Mouse (Mus musculus) WW6 (cell line): Measurements from ENCODE around the gene Serpinb9b.
"Not testable (repeated sequence)": the region's sequence is repeated elsewhere in the genome, so short reads cannot be mapped to it uniquely, and the experiment has no call there.

Source experiments
- DNase-seq: peaks from one replicate; pipeline ENCODE4 v3.0.0-alpha.2; 2013; ENCODE audit warnings: low read depth, low spot score

Gene Serpinb9b

GRCm38 (mm10) chr13:33027244-33027643 lies at the start of gene Serpinb9b:
TSS of gene Serpinb9b (plus strand) at chr13:33027416.
- no peak for DNase-seq

GRCm38 (mm10) chr13:32982556-32983042 lies 44.6 kb upstream of the Serpinb9b start:
- DNase-seq: no peak

GRCm38 (mm10) chr13:32986256-32986655 lies 41.0 kb upstream of the Serpinb9b start:
- no peak for DNase-seq

DNA sequence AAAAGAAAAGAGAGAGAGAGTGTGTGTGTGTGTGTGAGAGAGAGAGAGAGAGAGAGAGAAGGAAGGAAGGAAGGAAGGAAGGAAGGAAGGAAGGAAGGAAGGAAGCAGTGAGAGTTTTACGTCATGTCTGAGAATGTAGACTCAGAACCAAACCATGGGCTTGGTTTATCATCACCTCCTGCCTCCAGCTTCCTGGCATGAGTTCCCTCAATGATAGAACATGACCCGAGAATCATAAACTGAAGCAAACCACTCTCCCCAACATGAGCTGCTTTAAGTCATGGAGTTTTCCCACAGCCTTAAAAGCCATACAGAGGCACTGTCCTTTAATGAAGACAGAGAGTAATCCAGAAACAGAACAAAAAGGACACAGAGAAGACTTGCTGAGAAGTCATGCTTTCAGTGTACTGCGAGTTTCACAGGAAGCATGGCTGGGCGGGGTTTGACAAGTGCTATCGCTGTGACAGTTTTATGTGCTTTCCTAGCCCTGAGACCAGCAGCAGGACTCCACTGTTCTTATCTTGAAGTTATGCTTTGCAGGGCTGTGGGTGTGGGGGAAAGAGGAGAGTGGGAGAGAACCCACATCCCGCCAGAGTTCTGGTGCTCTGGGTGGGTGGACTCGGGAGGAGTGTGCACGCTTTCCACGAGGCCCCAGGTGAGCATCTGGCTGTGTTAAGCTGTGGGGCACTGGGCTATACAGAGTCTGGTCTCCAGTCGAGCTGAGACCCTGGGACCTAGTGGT lies 33.9 kb upstream of the Serpinb9b start:
- DNase-seq: no peak

GRCm38 (mm10) chr13:32993894-32994242 lies 33.3 kb upstream of the Serpinb9b start:
- DNase-seq: no peak

DNA sequence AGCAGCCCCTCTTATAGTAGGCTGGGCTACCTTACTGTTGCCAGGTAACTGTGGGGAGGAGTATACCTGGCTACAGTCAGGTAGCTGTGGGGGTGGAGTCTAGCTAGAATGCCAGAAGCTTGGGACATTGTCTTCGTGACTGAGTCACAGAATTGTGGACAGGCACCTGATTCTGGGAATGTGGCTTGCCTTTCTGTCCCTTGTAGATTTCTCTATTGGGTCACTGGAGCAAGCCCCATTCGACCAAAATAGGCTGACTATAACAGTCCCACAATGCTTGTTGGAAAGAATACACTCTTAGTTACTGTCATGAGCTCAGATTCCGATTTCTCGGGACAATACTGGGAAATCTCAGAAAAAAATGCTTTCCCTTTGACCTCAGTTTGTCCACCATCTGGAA lies 32.2 kb upstream of the Serpinb9b start:
- no peak for DNase-seq

DNA sequence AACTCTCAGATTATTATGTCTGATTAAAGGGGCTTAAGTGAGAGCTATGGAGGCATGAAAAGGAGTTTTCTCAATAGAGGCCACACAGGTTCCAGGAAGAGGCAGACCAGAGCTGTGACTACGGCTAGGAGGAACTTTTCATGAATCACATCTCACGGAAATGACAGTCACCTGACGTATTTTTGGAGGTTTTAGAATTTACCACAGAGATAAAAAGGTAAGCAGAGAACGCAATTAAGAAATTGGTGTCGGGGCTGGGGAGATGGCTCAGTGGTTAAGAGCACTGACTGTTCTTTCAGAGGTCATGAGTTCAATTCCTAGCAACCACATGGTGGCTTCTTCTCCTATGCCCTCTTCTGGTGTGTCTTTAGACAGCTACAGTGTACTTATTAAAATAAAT lies 25.9 kb upstream of the Serpinb9b start:
- no peak for DNase-seq

- DNase-seq: no peak
These were observed 24.3 kb upstream of the Serpinb9b start, which contains the start of gene Serpinb9 for GRCm38 (mm10) chr13:33002950-33003349. TSS of gene Serpinb9 (plus strand) at chr13:33003250.

DNA sequence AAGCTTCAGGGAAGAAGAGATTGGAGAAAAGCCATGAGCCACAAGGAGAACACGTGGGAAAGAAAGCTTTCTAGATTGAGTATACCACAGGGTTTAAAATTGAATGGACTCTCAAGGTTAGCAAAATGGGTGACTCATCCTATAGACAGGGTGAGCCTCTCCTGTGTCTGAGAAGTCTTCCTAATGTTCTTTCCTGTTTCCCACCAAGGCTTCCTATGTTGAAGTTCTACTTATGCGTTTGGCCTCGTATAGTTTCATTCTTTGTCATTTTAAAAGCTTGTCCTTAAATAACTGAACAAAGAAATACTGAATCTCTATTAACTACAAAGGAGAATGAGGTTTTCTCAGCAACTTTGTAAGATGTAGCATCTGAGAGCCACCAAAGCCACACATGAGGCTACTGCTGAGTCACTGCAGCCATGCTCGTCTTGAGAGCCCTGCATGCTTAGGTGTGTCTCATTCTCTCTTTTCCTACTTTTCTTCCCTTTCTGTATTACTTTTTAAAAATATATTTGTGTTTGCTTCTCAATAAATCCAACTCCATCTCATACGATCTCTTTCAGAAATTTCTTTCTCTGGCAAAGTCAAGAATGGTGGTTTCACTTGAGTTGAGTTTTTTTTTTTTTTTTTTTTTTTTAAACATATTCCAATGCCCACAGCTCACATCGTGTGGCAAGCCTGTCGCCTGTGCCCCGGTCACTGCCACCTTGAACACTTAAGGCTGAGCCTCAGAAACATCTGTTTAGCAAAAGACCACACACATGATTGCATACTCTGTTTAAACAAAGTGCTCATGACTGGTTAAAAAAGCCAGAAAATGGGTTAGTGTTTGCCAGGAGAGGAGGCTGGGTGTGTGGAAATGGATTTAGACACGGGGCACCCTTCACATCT lies 23.4 kb upstream of the Serpinb9b start:
- DNase-seq: no peak

DNA sequence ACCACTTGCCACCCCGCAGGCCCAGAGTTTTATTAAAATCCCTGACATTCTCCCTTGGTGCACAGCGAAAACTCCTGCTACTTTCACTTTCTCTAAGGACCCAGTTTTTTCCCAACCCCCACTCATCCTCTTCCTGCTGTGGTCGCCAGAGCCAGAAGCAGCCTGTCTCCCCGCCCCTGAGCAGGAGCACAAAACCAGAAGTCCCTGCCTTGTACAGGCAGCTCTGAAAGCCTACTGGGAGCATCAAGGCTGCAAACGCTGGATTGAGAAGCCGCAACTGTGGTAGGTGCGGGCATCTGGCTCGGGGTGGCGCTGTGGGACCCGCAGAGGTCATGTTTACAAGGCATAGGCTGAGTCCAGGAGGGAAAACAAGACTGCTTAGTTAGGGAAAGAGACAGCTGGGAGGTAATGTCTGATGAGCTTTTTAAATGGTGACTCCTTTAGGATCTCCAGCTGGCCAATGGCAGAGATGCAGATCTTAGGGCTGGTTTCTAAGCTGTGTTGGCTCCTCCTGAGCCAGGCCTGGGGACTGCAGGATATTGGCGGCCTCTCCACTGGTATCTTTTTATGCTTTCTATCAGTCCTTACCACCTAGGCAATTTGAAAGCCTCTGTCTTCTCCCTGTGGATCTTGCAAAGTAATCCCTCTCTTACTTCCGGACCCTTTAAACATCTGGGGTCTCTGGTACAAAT lies 22.7 kb upstream of the Serpinb9b start:
- DNase-seq: peak; percentile 72

GRCm38 (mm10) chr13:33005501-33006075 lies 21.6 kb upstream of the Serpinb9b start:
- DNase-seq: no peak

- no peak for DNase-seq
These were observed 20.7 kb upstream of the Serpinb9b start for GRCm38 (mm10) chr13:33006555-33006954.

DNA sequence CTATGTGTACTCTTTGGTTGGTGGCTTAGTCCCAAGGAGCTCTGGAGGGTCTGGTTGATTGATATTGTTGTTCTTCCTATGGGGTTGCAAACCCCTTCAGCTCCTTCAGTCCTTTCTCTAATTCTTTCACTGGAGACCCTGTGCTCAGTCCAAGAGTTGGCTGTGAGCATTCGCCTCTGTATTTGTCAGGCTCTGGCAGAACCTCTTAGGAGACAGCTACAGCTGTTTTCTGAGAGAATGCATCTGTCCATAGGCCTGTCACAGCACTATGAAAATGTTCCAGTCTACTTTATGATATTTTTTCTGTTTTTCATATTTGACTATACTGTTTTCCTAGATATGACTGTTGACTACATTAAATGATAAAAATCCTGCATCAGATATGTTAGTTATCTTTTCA lies 14.8 kb upstream of the Serpinb9b start:
- no peak for DNase-seq

DNA sequence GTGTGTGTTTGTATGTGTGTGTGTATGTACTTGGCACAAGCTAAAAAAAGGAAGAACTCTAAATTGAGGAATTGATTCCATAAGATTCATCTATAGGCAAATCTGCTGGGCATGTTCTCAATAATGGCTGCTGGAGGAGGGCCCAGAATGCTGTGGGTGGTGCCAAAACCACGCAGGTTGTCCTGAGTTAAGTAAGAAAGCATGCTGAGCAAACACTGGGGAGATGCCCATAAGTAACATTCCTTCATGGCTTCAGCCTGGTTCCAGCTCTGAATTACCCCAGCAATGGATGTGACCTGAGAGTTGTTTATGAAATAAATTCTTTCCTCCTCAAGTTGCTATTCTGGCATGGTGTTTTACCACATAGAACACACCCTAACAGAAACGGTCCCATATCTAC lies 13.9 kb upstream of the Serpinb9b start:
- no peak for DNase-seq

DNA sequence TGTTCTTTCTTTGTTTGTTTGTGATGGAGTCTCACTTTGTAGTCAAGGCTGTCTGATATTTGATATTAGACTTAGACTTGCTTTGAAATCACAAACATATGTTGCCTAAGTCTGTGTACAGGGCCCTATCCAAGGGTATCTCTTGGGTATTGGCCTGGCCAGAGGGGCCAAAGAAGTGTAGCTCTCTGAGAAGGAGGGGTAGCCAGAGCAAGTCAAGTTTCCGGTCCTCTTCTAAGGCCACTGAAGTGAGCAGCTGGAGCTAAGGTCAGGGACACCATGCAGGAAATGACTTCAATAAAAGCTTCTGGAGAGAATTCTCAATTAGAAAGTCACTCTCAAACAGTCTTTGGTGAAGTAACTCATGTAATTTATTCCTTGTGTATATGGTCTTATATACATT lies 4.8 kb upstream of the Serpinb9b start:
- DNase-seq: no peak

DNA sequence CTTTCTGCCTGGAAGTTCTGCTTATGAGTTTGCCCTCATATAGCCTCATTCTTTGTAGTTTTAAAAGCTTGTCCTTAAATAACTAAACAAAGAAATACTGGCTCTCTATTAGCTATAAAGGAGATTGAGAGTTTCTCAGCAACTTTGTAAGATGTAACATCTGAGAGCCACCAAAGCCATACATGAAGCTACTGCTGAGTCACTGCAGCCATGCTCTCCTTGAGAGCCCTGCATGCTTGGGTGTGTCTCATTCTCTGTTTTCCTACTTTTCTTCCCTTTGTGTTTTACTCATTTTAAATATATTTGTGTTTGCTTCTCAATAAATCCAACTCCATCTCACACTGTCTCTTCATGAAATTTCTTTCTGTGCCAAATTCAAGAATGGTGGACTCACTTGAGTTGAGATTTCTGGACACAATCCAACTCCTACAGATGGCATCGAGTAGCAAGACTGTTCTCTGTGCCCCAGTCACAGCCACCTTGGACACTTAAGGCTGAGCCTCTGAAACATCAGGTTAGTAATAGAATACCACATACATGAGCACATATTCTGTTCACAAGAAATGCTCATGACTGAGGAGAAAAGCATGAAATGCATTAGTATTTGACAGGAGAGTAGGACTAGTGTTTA lies 674 bp upstream of the Serpinb9b start:
- DNase-seq: no peak

- DNase-seq: no peak
These were observed 930 bp downstream of the Serpinb9b start for GRCm38 (mm10) chr13:33028146-33028545.

- no peak for DNase-seq
These were observed 1.3 kb downstream of the Serpinb9b start for GRCm38 (mm10) chr13:33028550-33028949.

- DNase-seq: not testable (repeated sequence)
These were observed 2.3 kb downstream of the Serpinb9b start for GRCm38 (mm10) chr13:33029478-33029877.

- DNase-seq: no peak
These were observed 3.1 kb downstream of the Serpinb9b start for GRCm38 (mm10) chr13:33030281-33030680.

GRCm38 (mm10) chr13:33035506-33035905 lies 8.3 kb downstream of the Serpinb9b start:
- no peak for DNase-seq
